Mouse (Mus musculus): ENCODE measurements at regions not wholly inside any gene's neighbourhood (a gene's known extent, or its start where the extent isn't known, plus 50 kb on each side); places are given as distances from the start of the nearest gene placed in this dataset.
A peak's percentile ranks its signal among the peaks of the same experiment; 100 is the strongest.
"Not testable (repeated sequence)": the region's sequence is repeated elsewhere in the genome, so short reads cannot be mapped to it uniquely, and the experiment has no call there.

DNA sequence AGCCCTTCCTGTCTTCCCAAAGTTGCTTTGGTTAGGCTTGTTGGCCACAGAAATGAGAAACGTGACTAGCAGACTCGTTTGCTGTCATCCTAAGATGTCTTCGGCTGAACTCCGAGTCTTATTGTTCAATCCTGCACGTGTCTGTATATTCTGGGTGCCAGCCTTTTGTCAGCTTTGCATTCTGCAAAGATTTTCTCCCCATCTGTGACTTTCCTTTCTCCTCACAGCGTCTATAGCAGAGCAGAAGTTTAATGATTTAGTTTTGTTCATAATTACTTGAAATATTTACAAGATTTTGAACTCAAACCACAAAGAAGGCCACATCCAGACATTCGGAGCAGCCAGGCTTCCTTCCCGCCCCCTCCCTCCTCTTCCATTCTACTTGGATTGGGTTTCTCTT lies 152.5 kb downstream of the Kif26a start:
- ATAC-seq (ENCODE audit: low TSS enrichment) = no peak

DNA sequence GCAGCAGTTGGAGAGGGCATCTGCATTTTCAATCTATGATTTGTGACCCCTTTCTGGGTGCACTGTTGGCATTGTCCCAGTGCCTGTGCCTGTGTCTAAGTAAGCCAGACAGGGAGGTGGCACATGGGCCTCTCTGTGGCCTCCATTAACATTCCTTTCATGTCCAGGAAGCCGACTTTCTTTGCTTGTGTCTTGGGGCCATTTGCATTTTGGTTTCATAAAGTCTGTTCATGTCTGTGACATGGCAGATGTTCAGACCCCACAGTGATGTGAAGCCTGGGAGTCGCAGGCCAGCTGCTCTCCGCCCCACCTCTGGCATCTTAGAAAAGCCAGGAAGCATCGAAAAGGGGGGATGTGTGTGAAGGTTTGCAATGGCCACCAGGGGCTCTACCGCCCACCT lies 153.1 kb downstream of the Kif26a start:
- no peak for ATAC-seq (ENCODE audit: low TSS enrichment)

DNA sequence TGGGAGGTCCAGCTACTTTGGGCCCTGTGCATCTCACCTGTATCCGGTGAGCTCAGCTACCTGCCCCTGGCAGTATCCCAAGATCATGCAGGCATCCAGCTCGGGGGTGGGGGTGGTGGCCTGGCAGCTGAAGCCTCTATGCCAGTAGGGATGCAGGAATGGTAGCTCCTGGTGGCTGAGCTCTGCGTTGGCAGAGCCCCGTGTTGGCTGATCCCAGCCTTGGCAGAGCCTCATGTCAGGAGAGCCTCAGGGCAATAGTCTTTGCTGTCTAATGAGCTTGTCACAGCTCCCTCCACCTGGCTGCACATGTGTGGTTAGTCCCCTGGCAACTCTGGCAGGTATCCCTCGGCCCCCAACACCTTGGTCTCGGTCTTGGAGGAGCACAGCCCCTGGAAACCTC lies 153.6 kb downstream of the Kif26a start:
- ATAC-seq (ENCODE audit: low TSS enrichment) = no peak

DNA sequence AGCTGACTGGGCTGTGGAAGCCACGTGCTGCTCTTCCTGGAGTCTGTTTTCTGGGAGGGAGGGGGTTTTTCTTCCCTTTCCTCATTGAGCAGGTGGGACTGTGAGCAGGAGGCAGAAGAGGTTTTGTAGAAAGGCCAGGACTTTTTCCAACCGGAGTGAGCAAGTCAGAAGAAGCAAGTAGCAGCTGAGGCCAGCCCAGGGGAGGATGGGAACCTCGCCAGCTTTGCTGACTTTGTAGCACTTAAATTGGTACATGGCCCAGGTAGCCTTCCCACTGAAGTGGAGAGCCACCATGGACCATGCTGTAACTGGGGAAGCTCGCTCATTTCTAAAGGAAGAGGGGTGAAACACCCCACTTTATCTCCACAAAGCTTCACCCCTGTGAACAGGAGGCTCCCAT lies 154.1 kb downstream of the Kif26a start:
- ATAC-seq (ENCODE audit: low TSS enrichment) = no peak

DNA sequence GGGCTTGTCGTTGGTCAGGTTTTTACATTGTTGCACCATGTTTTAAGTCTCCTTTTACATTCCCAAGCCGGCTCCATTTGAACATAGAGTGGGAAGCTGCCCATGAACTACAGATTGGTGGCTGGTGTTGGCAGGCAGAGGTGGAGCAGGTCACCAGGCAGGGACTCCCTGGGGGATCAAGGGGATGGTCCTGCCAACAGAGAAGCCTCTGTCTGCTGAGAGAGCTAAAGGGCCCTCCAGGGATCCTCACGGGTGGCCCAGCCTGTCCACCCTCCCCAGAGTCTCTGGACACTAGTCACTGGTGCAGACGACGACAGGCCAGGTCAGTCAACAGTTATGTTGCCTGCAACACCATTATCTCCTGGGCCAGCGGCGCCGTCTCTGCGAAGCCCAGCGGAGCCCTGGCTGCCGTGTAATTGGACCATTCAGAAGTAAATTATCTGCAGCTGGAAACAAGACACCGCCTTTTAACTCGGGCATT lies 155.4 kb downstream of the Kif26a start:
- ATAC-seq (ENCODE audit: low TSS enrichment) = no peak

DNA sequence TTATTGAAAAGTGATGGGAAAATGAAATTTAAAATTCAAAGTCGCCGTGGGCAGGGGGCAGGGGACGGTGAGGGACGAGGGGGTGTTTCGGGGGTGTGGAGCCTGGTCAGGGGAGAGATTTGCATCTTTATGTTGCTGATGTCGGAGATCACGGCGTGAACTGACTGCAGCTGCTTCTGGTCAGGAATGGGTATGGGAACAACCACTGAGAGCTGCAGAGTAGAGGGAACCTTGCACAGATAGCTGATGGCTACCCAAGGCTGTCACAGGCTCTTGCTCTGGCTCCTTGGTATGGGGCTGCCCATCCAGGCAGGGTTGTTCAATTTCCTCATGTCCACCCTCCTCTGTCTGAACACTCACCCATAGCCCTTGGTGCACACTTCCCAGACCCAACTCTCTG lies 155.9 kb downstream of the Kif26a start:
- no peak for ATAC-seq (ENCODE audit: low TSS enrichment)

DNA sequence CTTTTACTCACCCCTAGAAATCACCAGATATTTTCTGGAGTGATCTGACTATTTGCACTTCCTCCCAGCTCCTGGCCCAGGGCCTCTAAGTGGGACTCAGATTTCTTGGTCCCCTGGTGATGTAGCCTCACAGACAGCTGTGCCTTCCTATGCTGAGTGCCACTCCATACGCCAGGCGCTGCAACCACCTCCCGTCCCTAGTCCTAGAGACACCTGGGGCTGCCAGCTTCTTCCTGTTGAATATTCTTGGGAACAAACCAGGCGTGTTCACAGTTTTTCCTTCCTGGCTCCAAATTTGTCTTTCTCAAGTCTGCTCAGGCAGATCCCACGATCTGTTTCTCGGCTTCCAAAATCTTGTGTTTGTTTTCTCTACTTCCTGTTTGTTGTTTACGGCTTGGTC lies 160.2 kb downstream of the Kif26a start:
- ATAC-seq (ENCODE audit: low TSS enrichment) = peak; percentile 50; the same call in 1 of the 2 replicates

DNA sequence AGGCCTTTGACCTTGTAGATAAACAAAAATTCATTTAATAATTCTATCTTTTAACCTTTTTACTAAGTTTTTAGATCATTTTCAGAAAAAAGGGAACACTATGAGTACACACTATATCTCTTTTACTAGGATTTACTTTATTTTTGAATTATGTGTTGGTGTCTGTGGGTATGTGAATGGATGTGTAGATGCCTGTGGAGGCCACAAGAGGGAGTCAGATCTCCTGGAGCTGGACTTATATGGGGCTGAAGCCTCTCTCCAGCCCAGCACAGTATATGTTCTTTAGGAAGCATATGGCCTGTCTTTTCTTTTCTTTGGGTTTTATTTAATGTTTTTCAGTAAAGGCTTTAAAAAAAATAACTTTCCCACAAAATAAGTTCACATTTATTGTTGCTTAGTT lies 162.0 kb downstream of the Kif26a start:
- ATAC-seq (ENCODE audit: low TSS enrichment) = no peak

DNA sequence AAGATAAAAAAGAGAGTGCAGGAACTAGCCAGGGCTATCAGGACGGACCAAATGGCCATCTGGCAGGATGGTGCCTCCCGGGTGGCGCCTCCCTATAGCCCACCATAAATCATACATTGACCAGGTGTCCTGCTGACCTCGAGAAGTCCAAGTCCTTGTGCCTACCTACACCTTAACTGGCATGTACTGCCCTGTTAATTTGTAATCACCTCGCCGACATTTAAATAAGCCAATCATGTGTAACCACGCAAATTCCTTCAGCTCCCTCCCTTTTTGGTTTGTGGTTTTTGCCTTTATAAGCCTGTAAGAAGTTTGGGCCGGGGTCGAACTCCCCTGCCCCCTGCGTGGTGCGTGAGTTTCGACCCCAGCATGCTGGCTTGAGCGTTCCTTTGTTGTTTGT lies 163.1 kb downstream of the Kif26a start:
- ATAC-seq (ENCODE audit: low TSS enrichment) = not testable (repeated sequence)

DNA sequence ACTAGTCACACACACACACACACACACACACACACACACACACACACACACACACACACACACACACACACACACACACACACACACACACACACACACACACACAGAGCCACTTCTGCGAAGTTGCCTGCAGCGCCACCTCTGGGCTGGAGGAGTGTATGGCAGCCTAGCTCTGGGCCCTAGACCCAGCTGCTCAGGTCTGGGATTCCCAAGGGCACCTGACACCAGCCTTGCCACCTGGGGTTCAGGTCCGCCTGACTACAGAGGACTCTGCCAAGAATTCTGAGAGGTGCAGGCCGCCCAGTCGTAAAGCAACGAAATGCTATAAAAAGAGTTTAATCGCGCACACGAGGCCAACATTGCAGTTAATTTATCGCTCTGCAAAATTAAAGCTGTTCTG lies 163.8 kb downstream of the Kif26a start:
- ATAC-seq (ENCODE audit: low TSS enrichment) = no peak

DNA sequence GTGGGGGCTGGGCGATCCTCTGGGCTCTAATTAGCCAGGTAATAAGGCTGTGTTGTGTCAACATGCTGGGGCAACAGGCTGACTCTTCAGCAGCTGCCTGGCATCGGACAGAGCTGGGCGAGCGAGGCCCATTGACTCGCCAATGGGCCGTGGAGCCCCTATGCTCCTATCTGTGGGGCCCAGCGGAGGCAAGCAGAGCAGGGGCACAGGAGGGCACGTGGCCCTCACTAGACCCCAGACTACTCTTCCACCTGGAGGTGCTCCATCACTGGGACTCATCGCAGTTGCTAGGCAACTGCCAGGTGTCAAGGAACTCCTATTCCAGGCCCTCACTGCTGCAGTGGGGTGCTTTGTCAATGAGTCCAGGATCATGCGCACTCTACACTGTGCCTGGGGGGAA lies 164.7 kb downstream of the Kif26a start:
- no peak for ATAC-seq (ENCODE audit: low TSS enrichment)

DNA sequence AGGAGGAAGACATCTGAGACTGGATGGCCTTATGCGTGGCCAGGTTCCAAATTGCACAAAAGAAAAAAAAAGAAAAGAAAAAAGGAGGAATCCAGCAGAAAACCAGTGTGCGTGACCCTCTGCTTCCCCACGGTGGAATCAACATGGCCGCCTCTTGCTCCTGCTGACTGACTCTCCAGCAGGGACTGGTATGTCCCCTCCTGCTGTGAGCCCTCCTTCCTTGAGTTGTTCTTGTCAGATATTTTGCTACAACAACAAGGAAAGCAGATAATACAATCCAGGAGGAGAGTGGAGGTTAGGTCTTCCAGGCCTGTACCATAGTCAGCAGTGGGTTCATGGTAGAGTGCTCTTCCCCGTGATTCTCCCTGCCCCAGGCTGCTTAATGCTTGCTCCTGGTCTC lies 168.8 kb downstream of the Kif26a start:
- ATAC-seq (ENCODE audit: low TSS enrichment) = no peak

DNA sequence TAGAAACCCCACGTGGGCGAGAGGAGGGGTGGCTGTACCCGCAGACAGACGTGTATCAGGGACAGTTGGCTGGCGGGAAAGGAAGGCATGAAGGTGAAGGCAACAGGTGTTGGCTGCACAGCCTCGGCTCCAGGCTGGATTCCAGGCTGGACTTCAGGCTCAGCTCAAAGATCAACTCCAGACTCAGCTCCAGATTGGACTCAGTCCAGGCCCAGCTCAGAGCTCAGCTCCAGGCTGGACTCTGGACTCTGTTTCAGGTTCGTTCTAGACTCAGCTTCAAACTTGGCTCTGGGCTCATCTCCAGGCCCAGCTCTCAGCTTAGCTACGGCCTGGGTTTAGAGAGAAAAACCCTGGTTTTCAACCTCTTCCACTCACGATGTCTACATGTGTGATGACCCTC lies 171.2 kb downstream of the Kif26a start:
- no peak for ATAC-seq (ENCODE audit: low TSS enrichment)

DNA sequence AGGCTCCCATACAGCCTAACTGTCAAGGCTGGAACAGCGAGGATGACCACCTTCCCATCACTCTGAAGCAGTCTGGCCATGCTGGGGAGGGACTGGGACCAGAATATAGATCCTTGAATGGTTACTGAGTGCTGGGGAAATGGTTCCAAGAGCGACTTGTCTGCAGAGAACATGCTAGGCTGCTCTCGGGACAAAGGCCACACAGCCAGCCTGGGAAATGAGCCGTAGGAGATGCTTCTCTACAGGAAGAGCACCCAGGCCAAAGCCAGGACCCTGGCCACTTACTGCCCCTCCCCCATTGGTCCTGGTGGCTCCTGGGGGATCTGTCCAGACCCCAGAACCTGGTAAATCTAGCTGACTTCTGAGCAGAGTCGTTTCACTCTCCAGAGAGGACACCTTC lies 170.8 kb upstream of the A530016L24Rik start:
- no peak for ATAC-seq (ENCODE audit: low TSS enrichment)

DNA sequence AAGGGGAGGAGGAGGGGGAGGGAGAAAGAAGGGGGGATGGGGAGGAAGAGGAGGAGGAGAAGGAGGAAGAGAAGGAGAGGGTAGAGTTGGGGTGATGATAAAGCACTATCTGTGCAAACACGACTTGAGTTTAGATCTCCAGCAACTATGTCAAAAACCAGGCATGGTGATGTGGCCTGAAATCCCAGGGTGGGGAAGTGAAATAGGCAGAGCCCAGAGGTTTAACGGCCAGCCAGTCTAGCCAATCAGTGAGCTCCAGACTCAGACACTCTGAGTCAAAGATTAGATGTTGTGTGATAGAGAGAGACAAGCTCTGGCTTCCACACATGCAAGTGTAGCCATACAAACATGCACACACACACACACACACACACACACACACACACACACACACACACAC lies 167.1 kb upstream of the A530016L24Rik start:
- no peak for ATAC-seq (ENCODE audit: low TSS enrichment)

DNA sequence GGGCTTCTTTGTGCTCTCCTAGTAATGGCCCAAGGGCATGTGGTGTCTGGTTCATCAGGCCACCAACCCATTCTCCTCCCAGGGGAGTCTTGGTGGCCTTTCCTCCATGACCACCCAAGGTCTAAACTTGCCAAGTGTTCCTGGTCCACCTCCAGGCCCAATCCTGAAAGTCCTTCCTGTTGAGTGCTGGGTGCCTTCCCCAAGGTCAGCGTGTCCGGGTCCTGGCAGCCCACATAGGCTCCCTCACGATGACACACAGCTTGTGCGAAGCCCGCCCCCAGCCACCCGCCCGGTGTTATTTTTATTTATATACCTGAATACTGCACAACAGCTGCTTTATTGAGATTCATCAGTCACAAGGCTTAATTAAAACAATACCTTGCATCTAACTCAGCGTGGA lies 161.8 kb upstream of the A530016L24Rik start:
- ATAC-seq (ENCODE audit: low TSS enrichment) = no peak

DNA sequence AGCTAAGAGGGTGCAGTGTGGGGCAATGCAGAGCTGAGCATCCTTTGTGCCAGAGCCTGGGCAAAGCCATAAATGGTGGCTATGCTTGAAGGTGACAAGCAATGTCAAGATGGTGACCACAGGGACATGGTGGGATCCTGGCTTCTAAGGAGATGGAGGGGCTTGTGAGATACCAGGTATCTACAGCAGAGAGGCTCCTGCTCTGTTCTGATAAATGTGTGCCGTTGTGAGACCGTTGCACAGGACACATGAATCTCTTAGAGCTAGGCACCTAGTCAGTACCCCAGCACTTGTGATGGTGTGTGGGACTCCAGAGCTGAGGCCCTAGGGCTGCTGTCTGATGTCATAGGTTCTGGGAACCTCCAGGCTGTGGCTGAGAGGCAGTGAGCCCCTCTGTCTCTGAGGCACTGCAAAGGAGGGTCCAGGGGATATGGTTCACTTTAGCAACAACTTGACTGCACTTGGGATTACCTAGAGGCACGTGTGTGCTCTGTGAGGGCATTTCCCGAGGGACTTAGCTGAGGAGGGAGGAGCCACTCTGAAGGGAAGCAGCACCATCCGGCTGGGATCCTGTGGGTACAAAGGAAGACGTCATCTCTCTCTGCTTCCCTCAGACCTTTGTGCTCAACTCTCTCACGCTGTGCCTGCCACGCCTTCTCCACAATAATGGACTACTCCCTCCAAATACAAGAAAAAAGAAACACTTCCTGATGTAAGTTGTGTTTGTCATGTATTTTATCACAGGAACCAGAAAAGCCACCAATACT lies 160.3 kb upstream of the A530016L24Rik start:
- peak; percentile 51 for ATAC-seq (ENCODE audit: low TSS enrichment)

DNA sequence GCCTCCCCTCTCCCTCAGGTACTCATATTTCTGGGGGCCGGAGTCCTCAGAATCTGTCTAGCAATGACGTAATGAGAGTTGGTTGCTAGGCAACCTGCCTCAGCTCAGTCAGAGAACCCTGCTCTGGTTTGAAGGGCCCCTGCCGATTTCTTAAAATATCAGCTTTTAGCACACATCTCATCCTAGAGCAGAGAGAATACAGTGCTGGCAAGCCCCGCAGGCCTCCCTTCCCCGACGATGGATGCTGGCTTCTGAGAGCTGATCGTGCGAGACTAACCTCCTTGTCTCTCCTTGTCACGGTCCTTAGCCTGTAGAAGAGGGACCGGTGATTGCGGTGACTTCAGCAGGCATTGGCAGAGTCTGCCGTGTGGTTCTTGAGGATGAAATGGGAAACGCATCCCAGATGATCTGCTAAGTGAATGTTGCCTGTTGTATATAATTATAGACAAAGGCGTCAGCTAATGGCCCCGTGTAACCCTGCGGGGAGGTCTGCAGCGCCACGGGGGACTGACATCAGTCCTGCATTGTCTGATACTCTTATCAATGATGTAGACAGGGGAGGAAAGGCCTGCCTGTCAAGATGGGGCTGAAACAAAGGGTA lies 159.4 kb upstream of the A530016L24Rik start:
- ATAC-seq (ENCODE audit: low TSS enrichment) = peak; percentile 76

DNA sequence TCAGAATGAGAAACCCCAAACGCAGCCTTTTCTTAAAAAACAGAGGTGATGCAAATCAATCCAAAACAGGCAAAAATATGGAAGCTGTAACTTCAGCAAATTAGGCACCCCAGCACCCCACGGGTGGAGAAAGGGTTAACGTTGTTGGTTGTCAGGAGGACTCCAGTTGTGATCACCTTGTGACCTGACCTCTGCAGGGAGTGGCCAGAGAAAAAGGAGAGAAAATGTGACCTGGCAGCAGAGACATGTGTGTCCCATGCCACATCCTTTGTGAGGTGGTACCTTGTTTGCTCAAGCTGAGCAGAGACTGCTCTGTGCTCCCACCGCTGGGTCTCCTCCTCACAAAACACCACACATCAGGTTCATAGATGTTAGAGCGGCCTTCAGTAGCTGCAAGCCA lies 158.7 kb upstream of the A530016L24Rik start:
- ATAC-seq (ENCODE audit: low TSS enrichment) = no peak

DNA sequence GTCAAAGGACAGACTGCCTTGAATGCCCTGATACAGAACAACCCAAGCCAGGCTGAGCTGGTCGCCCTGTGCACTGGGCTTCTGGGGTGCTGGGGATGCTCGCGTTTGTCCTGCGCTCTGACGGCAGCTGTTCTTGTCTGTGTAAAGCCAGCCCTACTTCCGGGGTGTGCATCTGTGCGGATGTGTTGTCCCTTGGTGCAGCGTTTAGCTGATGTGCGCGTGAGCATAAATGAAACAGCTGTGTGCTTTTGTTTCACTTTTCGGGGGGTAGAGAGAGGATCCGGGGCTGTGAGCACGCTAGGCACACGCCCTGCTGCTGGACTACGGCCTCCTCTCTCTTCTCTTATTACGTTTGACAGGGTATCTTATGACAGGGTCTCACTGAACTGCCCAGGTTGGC lies 158.2 kb upstream of the A530016L24Rik start:
- no peak for ATAC-seq (ENCODE audit: low TSS enrichment)

DNA sequence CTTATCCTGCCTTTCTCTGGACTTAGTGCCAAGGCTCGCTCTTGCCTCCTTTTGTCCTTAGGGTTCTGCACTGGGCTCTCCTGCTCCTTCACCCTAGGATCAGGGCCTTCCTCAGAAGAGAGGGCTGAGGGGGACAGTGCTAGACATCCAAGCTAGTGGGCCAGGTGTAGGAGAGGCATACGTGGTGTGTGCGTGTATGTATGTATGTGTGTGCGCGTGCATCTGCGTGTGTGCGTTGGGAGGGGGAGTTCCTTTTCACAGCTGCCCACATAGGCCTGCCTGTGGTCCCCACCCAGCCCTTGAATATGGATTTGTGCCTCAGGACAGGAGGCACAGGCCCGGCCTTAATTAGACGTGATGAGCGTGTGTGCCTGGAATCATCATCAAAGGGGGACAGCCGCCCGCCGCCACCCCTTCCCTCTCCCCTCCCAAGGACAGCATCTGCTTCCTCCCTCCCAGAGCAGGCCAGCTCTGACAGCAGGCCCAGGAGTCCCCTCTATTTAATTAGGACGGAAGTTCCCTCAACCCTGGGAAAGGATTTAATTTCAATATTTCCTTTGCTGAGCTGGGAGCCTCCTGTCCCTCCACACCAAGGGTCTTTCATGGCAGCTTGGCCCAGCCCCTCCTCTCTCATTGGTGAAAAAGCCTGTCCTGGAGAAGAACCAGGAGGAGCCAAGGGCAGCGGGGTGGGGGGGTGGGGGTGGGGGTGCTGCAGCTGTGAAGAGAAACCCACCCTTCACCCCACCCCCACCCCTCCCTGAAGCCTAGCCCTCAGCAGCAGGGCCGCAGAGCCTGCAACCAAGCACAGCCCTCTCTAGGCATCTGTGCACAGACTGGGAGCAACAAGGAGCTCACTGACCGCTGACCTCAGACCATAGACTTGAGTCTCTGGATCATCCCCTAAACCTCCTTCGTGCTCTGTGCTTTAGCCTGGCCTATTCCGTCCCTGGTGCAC lies 155.8 kb upstream of the A530016L24Rik start:
- ATAC-seq (ENCODE audit: low TSS enrichment) = no peak

DNA sequence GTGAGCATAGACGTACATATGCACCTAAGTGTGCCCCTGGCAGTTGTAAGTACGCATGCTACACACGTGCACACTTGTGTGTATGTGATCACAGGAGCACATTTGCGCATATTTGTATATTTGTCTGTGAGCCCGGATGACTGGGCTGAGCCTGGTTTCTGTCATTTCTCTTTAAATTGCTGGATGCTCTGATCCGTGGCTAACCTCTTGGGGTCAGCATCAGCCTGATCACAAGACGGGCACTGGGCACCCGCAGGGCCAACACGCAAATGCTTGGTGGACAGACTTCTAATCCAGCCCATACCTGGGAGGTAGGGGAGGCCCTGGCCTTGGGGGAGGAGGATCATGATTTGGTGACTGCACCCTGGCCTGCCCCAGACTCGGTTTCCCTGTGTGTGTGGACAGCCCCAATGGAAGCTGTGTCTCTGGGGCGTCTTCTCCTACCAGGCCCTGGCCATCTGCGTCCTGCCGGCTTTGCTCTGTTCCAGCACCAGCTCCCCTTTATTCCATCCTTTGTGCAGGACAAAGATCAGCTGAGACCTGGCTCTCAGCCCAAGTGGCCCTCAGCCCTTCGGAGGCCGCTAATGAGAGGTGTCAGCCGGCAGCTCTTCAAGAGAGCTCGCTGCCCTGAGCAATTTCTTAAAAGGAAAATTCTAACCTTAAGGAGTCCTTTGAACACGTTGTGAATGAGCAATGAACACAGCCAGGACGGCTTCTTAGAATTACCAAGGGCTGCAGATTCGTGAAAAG lies 155.0 kb upstream of the A530016L24Rik start:
- no peak for ATAC-seq (ENCODE audit: low TSS enrichment)

Measured in frontal cortex, adult (tissue).